Mouse (Mus musculus) lung, embryonic 15.5 days (tissue): Measurements from ENCODE around the gene Glrx2. TPM values are rescaled to one million over a fixed set of nuclear protein-coding genes. Genes with fewer than 3 reads are reported as not detected.

Experiments
- polyA plus RNA-seq: library from polyadenylated mRNA; unstranded; fragments of >200 nt; fragmentation: Nextera tagmentation; extraction: Ambion mirVana; gene quantifications from 2 replicates; pipeline ENCODE4 v1.2.1, GENCODE M21; 2015

Glrx2 gene
- polyA plus RNA-seq, 1 experiment from 2014 or later: 81.0 TPM

Other genes with a start within 250 kb of the Glrx2 start
- 0.19 and 0.25 TPM in 2 replicates for gene B3galt2, start 75.7 kb upstream of the Glrx2 start, polyA plus RNA-seq
- gene Cdc73, start 13.4 kb upstream of the Glrx2 start, polyA plus RNA-seq: 28.3 and 32.3 TPM in 2 replicates
- 18.5 and 19.8 TPM in 2 replicates for gene Trove2, start 60.7 kb downstream of the Glrx2 start, polyA plus RNA-seq
- gene Uchl5, start 60.9 kb downstream of the Glrx2 start, polyA plus RNA-seq: 92.3 and 94.0 TPM in 2 replicates